Mouse (Mus musculus) cerebellum, adult 2 months (tissue): ENCODE data around the gene Scgb1b30.

Source experiments
- CTCF ChIP-seq: fragments of 200-500 bp; IDR thresholded peaks from 2 replicates; pipeline ENCODE4 v1.5.1; 2011; ENCODE audit warnings: low read depth, mild to moderate bottlenecking, control low read depth, low read length, moderate library complexity, borderline replicate concordance; ENCODE audit not compliant: insufficient read depth
- POLR2A ChIP-seq: fragments of 200-500 bp; IDR thresholded peaks from 2 replicates; pipeline ENCODE4 v1.6.1; 2011; ENCODE audit warnings: low read length, control low read depth, borderline replicate concordance; ENCODE audit not compliant: insufficient read depth

- no peak for TF ChIP-seq CTCF
- no peak for TF ChIP-seq POLR2A
Measured at GRCm38 (mm10) chr7:34094911-34095481, at the start of gene Scgb1b30.
